Mouse (Mus musculus): ENCODE results near the gene Polr1a.

DNA sequence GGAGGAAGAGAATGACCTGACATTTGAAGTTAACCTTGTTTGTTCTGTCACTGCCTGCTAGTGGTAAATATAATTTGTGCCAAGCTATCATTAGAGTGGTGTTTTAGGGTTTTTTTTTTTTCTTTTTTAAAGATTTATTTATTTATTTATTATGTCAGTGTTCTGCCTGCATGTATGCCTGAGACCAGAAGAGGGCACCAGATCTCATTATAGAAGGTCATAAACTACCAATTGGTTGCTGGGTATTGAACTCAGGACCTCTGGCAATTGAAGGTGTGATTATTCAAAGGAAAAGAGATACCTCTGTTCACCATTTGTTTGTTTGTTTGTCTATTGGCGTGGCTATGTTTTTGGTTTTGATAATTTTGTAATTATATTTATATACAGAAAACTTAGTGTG is 40.0 kb upstream of the Polr1a start:
- TF ChIP-seq POLR2A (IDR thresholded peaks at IDR 0.05; ENCODE audit: insufficient read depth, low read length): no peak
- TF ChIP-seq CTCF (IDR thresholded peaks at IDR 0.05; ENCODE audit: low read depth, low read length): no peak
- TF ChIP-seq EP300 (IDR thresholded peaks at IDR 0.05; ENCODE audit: insufficient read depth, low read depth, low read length): no peak

Data from ES-Bruce4 (cell line).